Mouse (Mus musculus) erythroblast, adult 5-6 weeks (primary cell): ENCODE data around the gene Gsdmc4. TPM values are rescaled to one million over a fixed set of nuclear protein-coding genes. Genes with fewer than 3 reads are reported as not detected.

Experiments
- total RNA-seq, 2 experiments: library from RNA; stranded (forward) in 1 of 2; stranded (reverse) in 1 of 2; fragments of 150-400 nt in 1 of 2; fragments of 200-764, 138-1000 nt in 1 of 2; gene quantifications; 2 replicates each; pipeline versions ENCODE4 v1.2.3 to v1.2.4; 2015 to 2017; ENCODE audit warnings: low replicate concordance in 2 of 2

The Gsdmc4 gene
- total RNA-seq, 2 experiments from 2014 or later = not detected

Other genes with a start within 250 kb of the Gsdmc4 start
- not detected in 2 replicates for gene Gsdmc2, start 67.1 kb downstream of the Gsdmc4 start, total RNA-seq (2015; ENCODE audit: low replicate concordance)
- not detected in 2 replicates for gene Gsdmc2, start 67.1 kb downstream of the Gsdmc4 start, total RNA-seq (2017; ENCODE audit: low replicate concordance)
- gene Gsdmc3, start 33.7 kb downstream of the Gsdmc4 start, total RNA-seq (2015; ENCODE audit: low replicate concordance) = not detected in 2 replicates
- not detected in 2 replicates for gene Gsdmc3, start 33.7 kb downstream of the Gsdmc4 start, total RNA-seq (2017; ENCODE audit: low replicate concordance)
- 112 and 158 TPM in 2 replicates for gene Fam49b, start 148.2 kb upstream of the Gsdmc4 start, total RNA-seq (2015; ENCODE audit: low replicate concordance)
- 66.9 and 84.3 TPM in 2 replicates for gene Fam49b, start 148.2 kb upstream of the Gsdmc4 start, total RNA-seq (2017; ENCODE audit: low replicate concordance)